Mouse (Mus musculus): Measurements from ENCODE around the gene Kifc3. TPM values are rescaled to one million over a fixed set of nuclear protein-coding genes. Genes with fewer than 3 reads are reported as not detected.

Gene Kifc3
- polyA plus RNA-seq, 1 experiment from 2014 or later: 7.8 TPM

- no peaks in the 10 kb centered on the region for H3K9me3 ChIP-seq (ENCODE audit: control insufficient read depth, low read length)
- no peak for DNase-seq (ENCODE audit: low spot score)
- no peak overlapping the region for H3K9ac ChIP-seq (ENCODE audit: low read depth, low read length)
- no peaks in the 10 kb centered on the region for H3K36me3 ChIP-seq (ENCODE audit: control insufficient read depth, insufficient read depth, low read length)
- H3K4me3 ChIP-seq (ENCODE audit: low read depth, low read length): peak overlapping the region; percentile 39
- peaks cover 35% of the 10 kb centered on the region for H3K27me3 ChIP-seq (replicated peaks; ENCODE audit: control insufficient read depth, insufficient read depth, low read length)
- WGBS: 37% methylated on average over 6 of the region's 6 CpGs
- H3K4me1 ChIP-seq (replicated peaks; ENCODE audit: control insufficient read depth, insufficient read depth, low read length): peaks cover 28% of the 10 kb centered on the region
- ATAC-seq (replicated peaks; ENCODE audit: low FRiP score): no peak
- no peak overlapping the region for H3K27ac ChIP-seq (ENCODE audit: low read depth, low read length)
- H3K4me2 ChIP-seq: peak overlapping the region; percentile 60
Observed at GRCm38 (mm10) chr8:95138341-95139050, 64.1 kb downstream of the Kifc3 start.

GRCm38 (mm10) chr8:95137641-95138098 is 64.9 kb downstream of the Kifc3 start:
- WGBS: 6% methylated on average over 28 of the region's 28 CpGs
- no peak overlapping the region for H3K9ac ChIP-seq (ENCODE audit: low read depth, low read length)
- peak; percentile 56 for DNase-seq (ENCODE audit: low spot score)

DNA sequence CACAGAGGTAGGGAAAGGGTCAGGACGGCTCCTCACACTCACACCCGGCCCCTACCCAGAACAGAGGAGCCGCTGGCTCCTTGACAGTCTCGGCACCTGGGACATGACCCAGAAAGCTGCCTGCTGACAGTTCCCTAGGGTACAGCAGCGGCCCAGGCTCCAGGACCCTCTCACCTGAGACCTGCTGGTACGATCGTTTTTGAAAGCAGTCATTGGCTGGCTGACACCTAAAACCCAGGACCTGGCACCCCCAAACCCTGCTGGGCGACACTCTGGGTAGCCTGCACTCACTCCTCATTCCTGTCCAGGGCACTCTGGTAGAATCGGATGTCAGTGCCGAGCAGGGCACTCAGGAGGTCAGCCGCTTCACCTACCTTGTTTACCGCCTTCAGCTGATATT is 65.4 kb downstream of the Kifc3 start:
- ATAC-seq (replicated peaks; ENCODE audit: low FRiP score) (no peak; the same call in 1 of the 2 replicates), DNase-seq (ENCODE audit: low spot score) (no peak)
- H3K4me3 ChIP-seq (ENCODE audit: low read depth, low read length): peak overlapping the region; percentile 39
- H3K9me3 ChIP-seq (ENCODE audit: control insufficient read depth, low read length): no peaks in the 10 kb centered on the region
- peaks cover 25% of the 10 kb centered on the region for H3K4me1 ChIP-seq (replicated peaks; ENCODE audit: control insufficient read depth, insufficient read depth, low read length)
- H3K4me2 ChIP-seq: peak overlapping the region; percentile 60
- H3K27ac ChIP-seq (ENCODE audit: low read depth, low read length): no peak overlapping the region
- no peaks in the 10 kb centered on the region for H3K36me3 ChIP-seq (ENCODE audit: control insufficient read depth, insufficient read depth, low read length)
- 39% methylated on average over 12 of the region's 12 CpGs for WGBS
- H3K27me3 ChIP-seq (replicated peaks; ENCODE audit: control insufficient read depth, insufficient read depth, low read length): peaks cover 29% of the 10 kb centered on the region
- H3K9ac ChIP-seq (ENCODE audit: low read depth, low read length): no peak overlapping the region

More at GRCm38 (mm10) chr8:95137641-95138098, 64.9 kb downstream of the Kifc3 start:
- Histone ChIP-seq H3K4me3 (ENCODE audit: low read depth, low read length) (peak overlapping the region; percentile 39), H3K9me3 (ENCODE audit: control insufficient read depth, low read length) (no peaks in the 10 kb centered on the region), H3K4me2 (peak overlapping the region; percentile 60), H3K27ac (ENCODE audit: low read depth, low read length) (no peak overlapping the region), H3K36me3 (ENCODE audit: control insufficient read depth, insufficient read depth, low read length) (no peaks in the 10 kb centered on the region), H3K27me3 (replicated peaks; ENCODE audit: control insufficient read depth, insufficient read depth, low read length) (peaks cover 33% of the 10 kb centered on the region), H3K4me1 (replicated peaks; ENCODE audit: control insufficient read depth, insufficient read depth, low read length) (peaks cover 26% of the 10 kb centered on the region)
- peak; percentile 64 for ATAC-seq (replicated peaks; ENCODE audit: low FRiP score)

DNA sequence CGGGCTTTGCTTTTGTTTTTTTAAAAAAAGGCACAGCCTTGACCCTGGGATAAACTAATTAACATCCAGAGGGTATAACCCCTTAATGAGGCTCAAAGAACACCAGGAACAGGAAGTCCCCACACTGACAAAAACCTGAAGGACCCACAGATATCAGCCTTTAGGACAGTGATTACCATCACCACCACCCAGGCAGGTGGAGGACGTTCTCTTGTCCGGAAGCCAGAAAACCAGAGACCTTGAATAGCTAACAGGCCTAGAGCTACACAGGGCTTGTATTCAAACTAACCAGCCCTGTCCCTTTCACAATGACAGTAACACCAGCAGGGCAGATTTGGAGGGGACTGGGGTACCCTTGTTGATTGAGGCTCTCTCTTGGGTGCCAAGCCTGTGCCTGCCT is 66.4 kb downstream of the Kifc3 start:
- ATAC-seq (replicated peaks; ENCODE audit: low FRiP score) (no peak), DNase-seq (ENCODE audit: low spot score) (no peak)
- no peaks in the 10 kb centered on the region for H3K36me3 ChIP-seq (ENCODE audit: control insufficient read depth, insufficient read depth, low read length)
- 58% methylated on average over 3 of the region's 3 CpGs for WGBS
- H3K4me2 ChIP-seq: no peak overlapping the region
- no peak overlapping the region for H3K4me3 ChIP-seq (ENCODE audit: low read depth, low read length)
- no peak overlapping the region for H3K9ac ChIP-seq (ENCODE audit: low read depth, low read length)
- H3K9me3 ChIP-seq (ENCODE audit: control insufficient read depth, low read length): no peaks in the 10 kb centered on the region
- peaks cover 15% of the 10 kb centered on the region for H3K4me1 ChIP-seq (replicated peaks; ENCODE audit: control insufficient read depth, insufficient read depth, low read length)
- H3K27me3 ChIP-seq (replicated peaks; ENCODE audit: control insufficient read depth, insufficient read depth, low read length): peaks cover 20% of the 10 kb centered on the region
- H3K27ac ChIP-seq (ENCODE audit: low read depth, low read length): no peak overlapping the region

DNA sequence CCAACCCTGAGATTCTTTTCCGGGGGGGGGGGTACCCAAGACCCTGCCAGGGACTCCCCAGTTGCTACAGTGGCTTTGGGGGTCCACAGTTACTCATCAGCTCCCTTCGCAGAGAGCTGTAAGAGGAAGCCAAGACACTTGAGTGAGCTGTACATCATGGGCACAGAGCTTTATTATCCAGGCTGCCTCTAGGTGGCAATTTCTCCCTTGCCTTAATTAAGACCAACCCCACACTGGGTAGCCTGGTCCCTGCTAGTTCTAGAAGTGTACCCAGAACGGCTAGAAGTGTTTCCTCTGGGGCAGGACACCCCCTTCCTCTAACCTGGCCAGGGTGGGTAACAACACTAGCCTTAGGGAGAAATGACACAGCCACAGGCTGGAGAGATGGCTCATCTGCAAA is 67.4 kb downstream of the Kifc3 start:
- H3K4me3 ChIP-seq (ENCODE audit: low read depth, low read length): no peak overlapping the region
- ATAC-seq (replicated peaks; ENCODE audit: low FRiP score) (no peak), DNase-seq (ENCODE audit: low spot score) (no peak)
- peaks cover 11% of the 10 kb centered on the region for H3K4me1 ChIP-seq (replicated peaks; ENCODE audit: control insufficient read depth, insufficient read depth, low read length)
- no peaks in the 10 kb centered on the region; the same call in 1 of the 2 replicates for H3K36me3 ChIP-seq (ENCODE audit: control insufficient read depth, insufficient read depth, low read length)
- H3K4me2 ChIP-seq: no peak overlapping the region
- H3K27ac ChIP-seq (ENCODE audit: low read depth, low read length): no peak overlapping the region
- WGBS: 48% methylated on average over 3 of the region's 3 CpGs
- no peak overlapping the region for H3K9ac ChIP-seq (ENCODE audit: low read depth, low read length)
- no peaks in the 10 kb centered on the region for H3K9me3 ChIP-seq (ENCODE audit: control insufficient read depth, low read length)
- H3K27me3 ChIP-seq (replicated peaks; ENCODE audit: control insufficient read depth, insufficient read depth, low read length): peaks cover 20% of the 10 kb centered on the region

DNA sequence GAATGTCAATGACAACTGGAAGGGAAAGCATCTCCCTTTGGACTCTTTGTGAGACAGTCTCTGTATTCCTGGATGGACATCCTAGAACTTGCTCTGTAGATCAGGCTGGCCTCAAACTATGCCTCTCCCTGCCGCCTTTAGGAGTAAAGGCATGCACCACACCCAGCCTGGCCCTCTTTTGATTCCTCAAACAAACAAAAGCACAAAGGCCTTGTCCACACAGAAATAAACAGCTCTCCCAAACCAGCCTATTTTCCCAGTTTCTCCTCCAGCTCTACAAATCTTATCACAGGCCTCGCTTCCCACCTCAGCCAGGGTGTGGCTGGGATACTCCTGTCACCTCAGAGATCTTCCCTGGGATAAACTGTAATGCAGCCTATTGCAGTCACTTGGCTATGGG is 68.4 kb downstream of the Kifc3 start:
- WGBS: 80% methylated on average over 2 of the region's 2 CpGs
- ATAC-seq (replicated peaks; ENCODE audit: low FRiP score): no peak
- no peaks in the 10 kb centered on the region; the same call in 1 of the 2 replicates for H3K36me3 ChIP-seq (ENCODE audit: control insufficient read depth, insufficient read depth, low read length)

GRCm38 (mm10) chr8:95131983-95132382 is 70.6 kb downstream of the Kifc3 start:
- 66% methylated on average over 5 of the region's 5 CpGs for WGBS
- H3K27ac ChIP-seq (ENCODE audit: low read depth, low read length): peak overlapping the region; percentile 55; the same call in 1 of the 2 replicates

More for the DNA sequence above, 68.4 kb downstream of the Kifc3 start:
- Histone ChIP-seq H3K4me3 (ENCODE audit: low read depth, low read length) (no peak overlapping the region), H3K27ac (ENCODE audit: low read depth, low read length) (no peak overlapping the region), H3K27me3 (replicated peaks; ENCODE audit: control insufficient read depth, insufficient read depth, low read length) (peaks cover 20% of the 10 kb centered on the region), H3K4me2 (no peak overlapping the region), H3K4me1 (replicated peaks; ENCODE audit: control insufficient read depth, insufficient read depth, low read length) (peaks cover 11% of the 10 kb centered on the region), H3K9me3 (ENCODE audit: control insufficient read depth, low read length) (no peaks in the 10 kb centered on the region), H3K9ac (ENCODE audit: low read depth, low read length) (no peak overlapping the region)
- DNase-seq (ENCODE audit: low spot score): no peak

DNA sequence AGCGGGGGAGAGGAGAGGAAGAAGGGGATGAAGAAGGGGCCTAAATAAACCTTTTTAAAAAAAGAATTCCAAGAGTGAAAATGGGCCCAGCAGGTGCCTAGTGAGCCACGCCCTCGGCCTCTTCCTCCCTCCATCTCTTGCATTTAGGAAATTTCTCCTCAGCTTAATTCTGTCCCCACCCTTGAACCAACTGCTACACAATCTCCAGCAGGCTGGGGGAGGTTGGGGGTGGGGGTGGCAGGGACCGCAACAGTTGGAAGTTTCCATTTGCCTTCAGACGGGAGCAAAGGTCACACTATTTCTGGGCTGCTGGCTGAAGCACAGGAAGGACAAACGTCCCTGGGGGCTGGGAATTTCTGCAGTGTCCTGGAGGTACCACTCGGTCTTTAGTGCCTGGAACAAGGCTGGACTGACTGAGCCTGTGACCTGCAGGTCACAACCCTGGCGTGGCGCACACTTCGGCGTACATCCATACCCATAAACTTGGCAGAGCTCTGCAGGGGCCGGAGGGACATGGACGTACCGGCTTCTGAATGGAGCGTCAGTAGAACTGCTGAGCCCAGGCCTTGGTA is 71.6 kb downstream of the Kifc3 start:
- DNase-seq (ENCODE audit: low spot score): no peak

More at GRCm38 (mm10) chr8:95131983-95132382, 70.6 kb downstream of the Kifc3 start:
- Histone ChIP-seq H3K4me1 (replicated peaks; ENCODE audit: control insufficient read depth, insufficient read depth, low read length) (no peaks in the 10 kb centered on the region), H3K27me3 (replicated peaks; ENCODE audit: control insufficient read depth, insufficient read depth, low read length) (peaks cover 4% of the 10 kb centered on the region; the same call in 1 of the 2 replicates), H3K9me3 (ENCODE audit: control insufficient read depth, low read length) (no peaks in the 10 kb centered on the region), H3K36me3 (ENCODE audit: control insufficient read depth, insufficient read depth, low read length) (no peaks in the 10 kb centered on the region; the same call in 1 of the 2 replicates), H3K4me3 (ENCODE audit: low read depth, low read length) (no peak overlapping the region), H3K9ac (ENCODE audit: low read depth, low read length) (no peak overlapping the region), H3K4me2 (no peak overlapping the region)
- no peak for ATAC-seq (replicated peaks; ENCODE audit: low FRiP score)
- DNase-seq (ENCODE audit: low spot score): no peak

More for the DNA sequence above, 71.6 kb downstream of the Kifc3 start:
- H3K9ac ChIP-seq (ENCODE audit: low read depth, low read length): no peak overlapping the region
- no peaks in the 10 kb centered on the region for H3K9me3 ChIP-seq (ENCODE audit: control insufficient read depth, low read length)
- peak; percentile 55; the same call in 1 of the 2 replicates for ATAC-seq (replicated peaks; ENCODE audit: low FRiP score)
- no peaks in the 10 kb centered on the region for H3K4me1 ChIP-seq (replicated peaks; ENCODE audit: control insufficient read depth, insufficient read depth, low read length)
- peaks cover 4% of the 10 kb centered on the region; the same call in 1 of the 2 replicates for H3K36me3 ChIP-seq (ENCODE audit: control insufficient read depth, insufficient read depth, low read length)
- H3K4me3 ChIP-seq (ENCODE audit: low read depth, low read length): no peak overlapping the region
- H3K4me2 ChIP-seq: peak overlapping the region; percentile 11; the same call in 1 of the 2 replicates
- peak overlapping the region; percentile 55; the same call in 1 of the 2 replicates for H3K27ac ChIP-seq (ENCODE audit: low read depth, low read length)
- 61% methylated on average over 15 of the region's 15 CpGs for WGBS
- no peaks in the 10 kb centered on the region for H3K27me3 ChIP-seq (replicated peaks; ENCODE audit: control insufficient read depth, insufficient read depth, low read length)
